Mouse (Mus musculus) ES-Bruce4 (cell line): ENCODE measurements around the gene Eno2. TPM values are rescaled to one million over a fixed set of nuclear protein-coding genes. Genes with fewer than 3 reads are reported as not detected.

ENCODE experiments used
- H3K27ac ChIP-seq: 2 replicates; pipeline ENCODE4 v1.5.1; 2012; ENCODE audit warnings: low read length, inconsistent platforms; ENCODE audit not compliant: insufficient read depth
- H3K27me3 ChIP-seq: 2 replicates; pipeline ENCODE4 v1.6.1; 2012; ENCODE audit warnings: mild to moderate bottlenecking, low read length, inconsistent platforms; ENCODE audit not compliant: control insufficient read depth, poor library complexity, insufficient read depth, severe bottlenecking
- H3K36me3 ChIP-seq: 2 replicates; pipeline ENCODE4 v1.6.1; 2012; ENCODE audit warnings: inconsistent platforms, mild to moderate bottlenecking, low read length, moderate library complexity; ENCODE audit not compliant: control insufficient read depth, poor library complexity, insufficient read depth, severe bottlenecking
- H3K4me1 ChIP-seq: one replicate; pipeline ENCODE4 v1.8.1; 2011; ENCODE audit warnings: low read length; ENCODE audit not compliant: control insufficient read depth, insufficient read depth
- H3K4me3 ChIP-seq: 2 replicates; pipeline ENCODE4 v1.5.1; 2011; ENCODE audit warnings: low read depth, mild to moderate bottlenecking, low read length
- H3K9ac ChIP-seq: 2 replicates; pipeline ENCODE4 v1.6.1; 2012; ENCODE audit warnings: low read depth, mild to moderate bottlenecking, inconsistent platforms; ENCODE audit not compliant: poor library complexity, severe bottlenecking
- H3K9me3 ChIP-seq: replicated peaks from 2 replicates; pipeline ENCODE4 v1.6.1; 2012; ENCODE audit warnings: mild to moderate bottlenecking, low read length, inconsistent platforms; ENCODE audit not compliant: control insufficient read depth, poor library complexity, insufficient read depth, severe bottlenecking
- CTCF ChIP-seq: IDR thresholded peaks from one replicate; pipeline ENCODE4 v1.8.1; 2011; ENCODE audit warnings: low read depth, low read length
- EP300 ChIP-seq: IDR thresholded peaks from 2 replicates; pipeline ENCODE4 v1.6.1; 2011; ENCODE audit warnings: low read depth, low read length; ENCODE audit not compliant: insufficient read depth
- POLR2A ChIP-seq: IDR thresholded peaks from one replicate; pipeline ENCODE4 v1.8.1; 2011; ENCODE audit warnings: low read length; ENCODE audit not compliant: insufficient read depth
- polyA plus RNA-seq: library from polyadenylated mRNA; stranded (reverse); fragments of >200 nt; gene quantifications from 2 replicates; pipeline ENCODE4 v1.2.4, GENCODE M21; 2011; ENCODE audit warnings: low read depth; ENCODE audit not compliant: missing spikeins, insufficient read depth, insufficient read length

Gene Eno2
- polyA plus RNA-seq, 1 experiment: 7.4 TPM

DNA sequence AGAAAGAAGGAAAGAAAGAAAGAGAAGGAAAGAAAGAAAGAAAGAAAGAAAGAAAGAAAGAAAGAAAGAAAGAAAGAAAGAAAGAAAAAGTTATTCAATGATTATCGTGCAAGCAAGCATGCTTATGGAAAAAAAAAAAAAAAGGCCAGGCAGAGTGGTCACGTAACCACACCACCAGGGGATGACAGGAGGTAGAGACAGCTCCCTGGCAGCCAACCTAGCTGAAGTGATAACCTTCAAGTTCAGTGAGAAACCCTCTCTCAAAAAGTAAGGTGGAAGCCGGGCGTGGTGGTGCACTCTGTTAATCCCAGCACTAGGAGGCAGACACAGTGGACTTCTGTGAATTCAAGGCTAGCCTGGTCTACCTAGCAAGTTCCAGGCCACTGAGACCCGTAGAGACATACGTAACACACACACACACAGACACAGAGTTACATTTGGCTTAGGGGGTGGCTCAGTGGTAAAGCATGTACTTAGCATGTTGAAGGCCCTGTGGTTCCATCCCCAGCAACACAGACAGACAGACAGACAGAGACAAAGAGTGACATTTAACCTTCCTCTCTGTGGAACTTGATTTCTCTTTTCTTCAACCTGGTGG, 46.5 kb downstream of the Eno2 start:
- TF ChIP-seq CTCF (no peak), EP300 (no peak), POLR2A (no peak)
- H3K4me1 ChIP-seq: no peaks in the 10 kb centered on the region

DNA sequence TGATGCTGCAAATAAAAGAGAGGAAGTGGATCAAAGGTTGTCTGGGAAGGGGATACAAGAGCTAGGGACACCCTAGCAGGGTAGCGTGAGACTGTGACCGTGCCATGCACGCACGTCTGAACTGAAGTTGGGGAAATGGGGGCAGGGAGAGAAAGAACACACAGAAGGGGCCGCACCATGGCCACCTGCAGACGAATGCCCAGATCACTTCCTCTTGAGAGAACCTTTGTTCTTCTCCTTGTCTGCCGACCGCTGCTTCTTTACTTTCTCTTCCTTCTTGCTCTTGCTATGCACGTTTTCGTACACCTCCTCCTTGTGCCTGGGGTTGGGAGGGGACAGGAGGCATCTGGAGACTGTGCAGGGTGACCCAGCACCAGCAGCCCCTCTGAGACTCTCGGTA, 48.6 kb downstream of the Eno2 start:
- Histone ChIP-seq H3K4me1 (no peaks in the 10 kb centered on the region), H3K9me3 (no peaks in the 10 kb centered on the region), H3K9ac (no peak overlapping the region), H3K4me3 (no peak overlapping the region), H3K36me3 (peaks cover 8% of the 10 kb centered on the region), H3K27ac (no peak overlapping the region), H3K27me3 (no peaks in the 10 kb centered on the region)
- no peak for TF ChIP-seq CTCF
- no peak for TF ChIP-seq EP300

More for the DNA sequence above, 46.5 kb downstream of the Eno2 start:
- no peaks in the 10 kb centered on the region for H3K36me3 ChIP-seq
- H3K4me3 ChIP-seq: no peak overlapping the region
- H3K27ac ChIP-seq: no peak overlapping the region
- no peak overlapping the region for H3K9ac ChIP-seq
- H3K9me3 ChIP-seq: no peaks in the 10 kb centered on the region
- H3K27me3 ChIP-seq: no peaks in the 10 kb centered on the region

DNA sequence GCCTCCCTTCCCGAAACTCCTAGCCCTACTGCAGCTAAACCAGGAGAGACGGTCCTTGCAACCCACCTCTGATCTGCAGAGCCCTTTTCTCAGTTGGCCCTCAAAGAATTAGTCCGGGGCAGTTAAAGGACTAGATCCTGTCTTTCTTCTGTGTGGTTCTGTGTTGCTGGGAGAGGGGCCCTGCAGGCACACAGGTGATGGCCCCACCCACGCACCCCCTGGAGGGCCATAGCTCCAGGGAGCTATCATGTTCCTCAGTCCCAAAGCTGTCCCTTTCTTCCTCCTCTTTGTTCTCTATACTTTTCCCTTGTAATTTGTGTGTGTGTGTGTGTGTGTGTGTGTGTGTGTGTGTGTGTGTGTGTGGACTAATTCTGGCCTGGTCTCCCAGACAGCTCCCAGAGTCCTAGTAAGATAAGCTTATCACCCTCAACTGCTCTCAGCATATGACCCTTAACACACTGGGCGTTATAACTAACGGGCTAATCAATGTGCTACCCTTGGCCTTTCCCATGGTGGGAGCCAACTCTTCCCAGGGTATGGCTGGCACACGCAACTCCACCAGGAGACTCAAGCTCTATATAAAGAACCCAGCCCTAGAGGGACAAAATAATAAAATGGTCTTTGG, 50.0 kb downstream of the Eno2 start:
- Histone ChIP-seq H3K4me1 (no peaks in the 10 kb centered on the region), H3K9me3 (no peaks in the 10 kb centered on the region), H3K27ac (peak overlapping the region; percentile 3; the same call in 1 of the 2 replicates), H3K36me3 (peaks cover 23% of the 10 kb centered on the region), H3K9ac (peak overlapping the region; percentile 82), H3K27me3 (no peaks in the 10 kb centered on the region), H3K4me3 (peak overlapping the region; percentile 72)
- TF ChIP-seq POLR2A (no peak), CTCF (no peak)

DNA sequence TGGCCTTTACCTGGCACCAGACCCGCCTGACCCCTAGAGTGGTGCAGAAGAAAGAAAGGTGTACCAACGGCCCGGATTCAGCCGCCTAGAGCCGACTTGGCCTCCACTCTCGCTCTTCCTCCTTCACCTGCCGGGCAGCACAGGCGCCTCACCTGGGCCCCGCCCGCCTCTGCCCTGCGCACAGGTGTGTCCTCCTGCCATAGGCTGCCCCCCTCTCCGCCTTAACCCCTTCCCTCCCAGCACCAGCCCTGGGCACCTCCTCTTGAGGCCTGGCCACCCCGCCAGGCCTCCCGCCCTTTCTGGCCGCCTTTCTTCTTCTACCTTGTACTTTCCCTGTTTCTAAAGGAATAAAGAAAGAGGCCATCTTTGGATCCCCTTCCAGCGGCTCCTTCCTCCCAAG, 50.8 kb downstream of the Eno2 start:
- H3K27me3 ChIP-seq: no peaks in the 10 kb centered on the region
- TF ChIP-seq POLR2A (no peak), CTCF (no peak), EP300 (no peak)

DNA sequence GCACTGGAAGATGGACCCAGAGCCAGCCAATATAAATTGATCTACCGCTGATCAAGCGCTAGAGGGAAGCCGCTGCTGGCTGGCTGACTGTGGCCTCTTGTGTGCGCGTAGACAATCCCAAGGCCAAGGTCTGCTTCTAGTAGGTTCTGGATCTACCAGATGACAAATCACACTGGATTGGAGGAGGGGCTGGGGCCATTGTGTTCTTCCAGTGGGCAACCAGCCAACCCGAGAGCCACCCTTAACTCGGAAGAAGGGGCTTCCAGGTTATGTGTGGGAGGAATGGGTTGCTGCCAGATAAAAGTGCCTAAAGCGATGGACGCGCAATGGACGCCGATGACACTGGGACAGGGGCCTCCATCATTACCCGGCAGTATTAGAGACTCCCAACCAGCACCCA, 51.5 kb downstream of the Eno2 start:
- Histone ChIP-seq H3K27me3 (no peaks in the 10 kb centered on the region), H3K9ac (peak overlapping the region; percentile 82), H3K36me3 (peaks cover 27% of the 10 kb centered on the region), H3K4me3 (peak overlapping the region; percentile 72), H3K9me3 (no peaks in the 10 kb centered on the region), H3K4me1 (no peaks in the 10 kb centered on the region), H3K27ac (peak overlapping the region; percentile 27; the same call in 1 of the 2 replicates)
- no peak for TF ChIP-seq CTCF
- TF ChIP-seq EP300: no peak
- no peak for TF ChIP-seq POLR2A

More for the DNA sequence above, 50.8 kb downstream of the Eno2 start:
- Histone ChIP-seq H3K9me3 (no peaks in the 10 kb centered on the region), H3K27ac (peak overlapping the region; percentile 3; the same call in 1 of the 2 replicates), H3K4me1 (no peaks in the 10 kb centered on the region), H3K4me3 (peak overlapping the region; percentile 72), H3K9ac (peak overlapping the region; percentile 82), H3K36me3 (peaks cover 27% of the 10 kb centered on the region)

DNA sequence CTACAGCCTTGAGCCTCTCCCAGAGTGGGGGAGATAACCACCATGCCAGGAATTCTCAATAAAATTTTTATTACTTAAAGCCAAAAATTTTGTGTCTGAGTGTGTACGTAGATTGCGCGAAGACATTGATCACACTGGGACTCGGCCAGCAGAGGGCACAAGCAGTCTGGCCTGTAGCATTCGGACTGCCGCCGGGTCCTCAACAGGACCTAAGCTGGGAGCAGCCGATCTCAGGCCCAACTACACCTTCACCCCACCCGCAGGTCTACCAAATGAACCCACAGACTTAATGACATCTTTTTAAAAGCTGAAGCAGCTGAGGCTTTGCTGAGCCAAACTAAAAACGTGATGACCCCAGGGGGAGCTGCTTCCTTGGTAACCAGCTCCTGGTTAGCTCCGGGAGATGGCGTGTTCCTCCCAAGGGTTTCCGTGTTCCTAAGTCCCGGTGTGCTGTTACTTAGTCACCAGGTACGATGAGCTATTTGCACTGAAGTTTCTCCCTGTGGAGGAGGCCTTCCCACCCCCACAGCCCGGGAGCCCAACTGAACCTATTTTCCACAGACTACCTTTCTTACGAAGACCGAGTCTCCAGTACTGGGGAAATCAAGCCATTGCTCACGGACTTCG, 52.5 kb downstream of the Eno2 start:
- TF ChIP-seq CTCF (peak; percentile 82), EP300 (0 out of 2 replicates have a peak, but pooled peaks have one; percentile 29), POLR2A (no peak)
- Histone ChIP-seq H3K9ac (no peak overlapping the region; the same call in 1 of the 2 replicates), H3K27me3 (no peaks in the 10 kb centered on the region), H3K9me3 (no peaks in the 10 kb centered on the region), H3K27ac (peak overlapping the region; percentile 24), H3K36me3 (peaks cover 27% of the 10 kb centered on the region), H3K4me1 (no peaks in the 10 kb centered on the region), H3K4me3 (peak overlapping the region; percentile 72)
